In the genomic region with DNA sequence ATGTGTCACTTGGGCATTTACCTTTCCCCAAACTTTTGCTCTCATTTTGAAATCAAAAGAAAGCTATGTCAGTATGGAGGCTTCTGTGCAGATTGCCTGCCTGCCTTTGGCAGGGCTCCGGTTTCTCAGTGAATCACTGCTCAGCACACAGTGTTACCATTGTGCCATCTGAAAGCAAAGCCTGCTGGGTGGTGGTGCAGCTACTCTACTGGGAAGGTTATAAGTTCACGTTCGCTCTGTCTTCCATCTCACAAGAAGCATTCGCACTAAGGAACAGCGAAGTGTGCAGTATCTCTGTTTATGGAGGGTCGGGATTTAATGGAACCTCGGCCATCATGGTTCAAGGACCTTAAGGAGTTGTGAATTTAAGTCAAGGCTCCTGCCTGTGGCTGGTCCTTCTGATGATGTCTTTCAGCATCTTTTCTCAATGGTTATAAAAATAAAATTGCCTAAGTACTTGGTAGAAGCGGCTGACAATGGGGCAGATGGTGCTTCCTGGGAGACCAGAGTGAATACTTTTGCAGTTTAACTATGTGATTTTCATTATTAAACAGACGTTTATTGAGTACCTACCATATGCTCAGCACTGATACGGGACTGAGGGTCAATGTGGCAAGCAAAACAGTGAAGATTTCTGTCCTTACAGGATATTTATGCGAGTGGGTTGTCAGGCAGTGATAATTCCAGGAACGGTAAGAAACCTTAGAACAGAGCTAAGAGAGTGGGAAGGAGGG, we compare ENCODE assay signal across 10 mouse cellular contexts.
A peak's percentile ranks its signal among the peaks of the same experiment; 100 is the strongest.
DNase-seq lines count a peak whose midpoint lies in the region; ATAC-seq and TF ChIP-seq lines count a peak whose summit lies in the region.
"Had no signal": no experiment of that assay in that cellular context is flagged by ENCODE, and none has a peak within 500 bp of the region (broad histone marks: within the 10 kb centered on the region; RNA-seq: fewer than 3 reads in every experiment).

No protein-coding gene starts in this region.

- WGBS in cerebellum, adult 2 months = 19% methylated on average over 12 of the region's 12 CpGs
- 43% methylated on average over 12 of the region's 12 CpGs for WGBS in neural tube, embryonic 12.5 days
- WGBS in liver, embryonic 11.5 days = 75% methylated on average over 12 of the region's 12 CpGs

- peaks cover 4% of the 10 kb centered on the region for H3K4me1 ChIP-seq in cerebellum, adult 2 months (ENCODE audit: control insufficient read depth, insufficient read depth, low read length)
- H3K4me1 ChIP-seq in neural tube, embryonic 12.5 days = peaks cover 7% of the 10 kb centered on the region; the same call in 1 of the 2 replicates
- H3K4me1 ChIP-seq in liver, embryonic 11.5 days (replicated peaks; ENCODE audit: control insufficient read depth, insufficient read depth, low read length) = no peaks in the 10 kb centered on the region
- H3K4me1 ChIP-seq: embryonic facial prominence, embryonic 15.5 days had no signal

- H3K27ac ChIP-seq in cerebellum, adult 2 months (ENCODE audit: insufficient read depth, low read length) = peak overlapping the region; percentile 48; the same call in 1 of the 2 replicates
- no peak overlapping the region for H3K27ac ChIP-seq in neural tube, embryonic 12.5 days
- H3K27ac ChIP-seq in liver, embryonic 11.5 days (ENCODE audit: low read depth, low read length) = no peak overlapping the region
- H3K27ac ChIP-seq: embryonic facial prominence, embryonic 15.5 days had no signal

- DNase-seq in cerebellum, adult 2 months = peak; percentile 66 to 78
- peak; percentile 52 for DNase-seq in fibroblast of lung, adult 2 months (ENCODE audit: low read depth)
- peak; percentile 86 for DNase-seq in layer of hippocampus, adult 9-11 months
- DNase-seq in kidney, adult 9 months = no peak
- no peak for DNase-seq in gastrocnemius, postnatal 10 days
- DNase-seq in liver, embryonic 11.5 days (ENCODE audit: low spot score) = no peak
- no peak for DNase-seq in T-cell, adult 2 months (ENCODE audit: low spot score)
- DNase-seq: heart, postnatal 10 days had no signal

- no peak for TF ChIP-seq POLR2A in cerebellum, adult 2 months (IDR thresholded peaks at IDR 0.05; ENCODE audit: borderline replicate concordance, insufficient read depth, low read length)

- H3K36me3 ChIP-seq in neural tube, embryonic 12.5 days = no peaks in the 10 kb centered on the region
- no peaks in the 10 kb centered on the region for H3K36me3 ChIP-seq in liver, embryonic 11.5 days (ENCODE audit: control insufficient read depth, insufficient read depth, low read length)
- H3K36me3 ChIP-seq: embryonic facial prominence, embryonic 15.5 days had no signal

- ATAC-seq in neural tube, embryonic 12.5 days (ENCODE audit: low FRiP score, low read depth) = peak; percentile 91
- no peak for ATAC-seq in liver, embryonic 11.5 days (replicated peaks; ENCODE audit: low FRiP score)

- no peaks in the 10 kb centered on the region for H3K27me3 ChIP-seq in cerebellum, adult 2 months (ENCODE audit: control insufficient read depth, insufficient read depth, low read length)
- H3K27me3 ChIP-seq in neural tube, embryonic 12.5 days (replicated peaks) = no peaks in the 10 kb centered on the region
- H3K27me3 ChIP-seq in liver, embryonic 11.5 days (replicated peaks; ENCODE audit: control insufficient read depth, insufficient read depth, low read length) = no peaks in the 10 kb centered on the region
- H3K27me3 ChIP-seq: embryonic facial prominence, embryonic 15.5 days had no signal

- H3K9ac ChIP-seq in neural tube, embryonic 12.5 days = no peak overlapping the region
- no peak overlapping the region for H3K9ac ChIP-seq in liver, embryonic 11.5 days (ENCODE audit: low read depth, low read length)
- H3K9ac ChIP-seq: embryonic facial prominence, embryonic 15.5 days had no signal

- H3K4me3 ChIP-seq in cerebellum, adult 2 months (replicated peaks; ENCODE audit: insufficient read depth, low read depth, low read length) = no peak overlapping the region
- no peak overlapping the region for H3K4me3 ChIP-seq in neural tube, embryonic 12.5 days
- H3K4me3 ChIP-seq in liver, embryonic 11.5 days (ENCODE audit: low read depth, low read length) = no peak overlapping the region
- H3K4me3 ChIP-seq: embryonic facial prominence, embryonic 15.5 days had no signal

- no peak for TF ChIP-seq CTCF in cerebellum, adult 2 months (IDR thresholded peaks at IDR 0.05; ENCODE audit: borderline replicate concordance, insufficient read depth, low read depth, low read length)

- H3K4me2 ChIP-seq in neural tube, embryonic 12.5 days (replicated peaks) = no peak overlapping the region
- H3K4me2 ChIP-seq in liver, embryonic 11.5 days = no peak overlapping the region
- H3K4me2 ChIP-seq: embryonic facial prominence, embryonic 15.5 days had no signal

- no peaks in the 10 kb centered on the region for H3K9me3 ChIP-seq in neural tube, embryonic 12.5 days
- no peaks in the 10 kb centered on the region for H3K9me3 ChIP-seq in liver, embryonic 11.5 days (ENCODE audit: control insufficient read depth, low read length)
- H3K9me3 ChIP-seq: embryonic facial prominence, embryonic 15.5 days had no signal

Comparison
In these comparisons a context has a peak if more than half of its experiments do, and no peak if none do; other contexts are left out.
1. DNase-seq: peak in cerebellum, adult 2 months (2 of 2), fibroblast of lung, adult 2 months (single experiment) and layer of hippocampus, adult 9-11 months (single experiment); none in kidney, adult 9 months (single experiment), gastrocnemius, postnatal 10 days (single experiment), liver, embryonic 11.5 days (single experiment) and T-cell, adult 2 months (single experiment).